Mouse (Mus musculus) midbrain, embryonic 15.5 days (tissue): ENCODE data around the gene Iqcn. TPM values are rescaled to one million over a fixed set of nuclear protein-coding genes. Genes with fewer than 3 reads are reported as not detected.

Source experiments
- ATAC-seq: fragments of 200-750 bp; cut with Nextera tagmentation; replicated peaks from 2 replicates; pipeline ENCODE4 v1.8.0; 2017; ENCODE audit warnings: moderate TSS enrichment
- H3K27ac ChIP-seq: fragments of 300-500 bp; sonication (generic); 2 replicates; pipeline ENCODE4 v1.5.1; 2015; ENCODE audit warnings: mild to moderate bottlenecking, inconsistent platforms
- H3K27me3 ChIP-seq: fragments of 300-500 bp; sonication (generic); replicated peaks from 2 replicates; pipeline ENCODE4 v1.6.1; 2015; ENCODE audit warnings: inconsistent platforms
- H3K36me3 ChIP-seq: fragments of 300-500 bp; sonication (generic); replicated peaks from 2 replicates; pipeline ENCODE4 v1.6.1; 2015; ENCODE audit warnings: inconsistent platforms
- H3K4me1 ChIP-seq: fragments of 300-500 bp; sonication (generic); 2 replicates; pipeline ENCODE4 v1.6.1; 2015; ENCODE audit warnings: inconsistent platforms
- H3K4me2 ChIP-seq: fragments of 300-500 bp; sonication (generic); 2 replicates; pipeline ENCODE4 v1.6.1; 2015; ENCODE audit warnings: inconsistent platforms, mild to moderate bottlenecking, moderate library complexity
- H3K4me3 ChIP-seq: fragments of 300-500 bp; sonication (generic); 2 replicates; pipeline ENCODE4 v1.5.1; 2015; ENCODE audit warnings: mild to moderate bottlenecking, inconsistent platforms
- H3K9ac ChIP-seq: fragments of 300-500 bp; sonication (generic); 2 replicates; pipeline ENCODE4 v1.6.1; 2015; ENCODE audit warnings: mild to moderate bottlenecking, inconsistent platforms
- H3K9me3 ChIP-seq: fragments of 300-500 bp; sonication (generic); 2 replicates; pipeline ENCODE4 v1.6.1; 2016; ENCODE audit warnings: inconsistent platforms
- WGBS: fragments of 180-500 bp; shearing (Covaris S2); methylation state at CpG from one replicate; pipeline ENCODE4 v1.1.7; 2015; ENCODE audit warnings: mixed read lengths; 5-methylcytosine and 5-hydroxymethylcytosine counted together
- polyA plus RNA-seq: library from polyadenylated mRNA; unstranded; fragments of >200 nt; fragmentation: Nextera tagmentation; extraction: Ambion mirVana; gene quantifications from 2 replicates; pipeline ENCODE4 v1.2.1, GENCODE M21; 2015

Gene Iqcn
- polyA plus RNA-seq, 1 experiment from 2014 or later, result 0.05 TPM

- H3K4me3 ChIP-seq, result no peak overlapping the region
- no peaks in the 10 kb centered on the region for H3K36me3 ChIP-seq
- 63% methylated on average over 5 of the region's 5 CpGs for WGBS
- no peaks in the 10 kb centered on the region for H3K4me1 ChIP-seq
- no peaks in the 10 kb centered on the region for H3K27me3 ChIP-seq
- H3K27ac ChIP-seq, result no peak overlapping the region
- no peak overlapping the region for H3K9ac ChIP-seq
- ATAC-seq, result no peak
- no peak overlapping the region for H3K4me2 ChIP-seq
- no peaks in the 10 kb centered on the region for H3K9me3 ChIP-seq
These were observed 36.2 kb upstream of the Iqcn start for GRCm38 (mm10) chr8:70667071-70667470.

GRCm38 (mm10) chr8:70671615-70672324 lies 31.5 kb upstream of the Iqcn start:
- H3K9ac ChIP-seq, result no peak overlapping the region
- no peak overlapping the region for H3K4me2 ChIP-seq
- no peaks in the 10 kb centered on the region for H3K27me3 ChIP-seq
- peak overlapping the region; percentile 98 for H3K27ac ChIP-seq
- H3K4me1 ChIP-seq, result peaks cover 21% of the 10 kb centered on the region
- WGBS, result 57% methylated on average over 10 of the region's 10 CpGs
- no peak overlapping the region for H3K4me3 ChIP-seq
- no peaks in the 10 kb centered on the region for H3K9me3 ChIP-seq
- H3K36me3 ChIP-seq, result no peaks in the 10 kb centered on the region
- no peak for ATAC-seq

DNA sequence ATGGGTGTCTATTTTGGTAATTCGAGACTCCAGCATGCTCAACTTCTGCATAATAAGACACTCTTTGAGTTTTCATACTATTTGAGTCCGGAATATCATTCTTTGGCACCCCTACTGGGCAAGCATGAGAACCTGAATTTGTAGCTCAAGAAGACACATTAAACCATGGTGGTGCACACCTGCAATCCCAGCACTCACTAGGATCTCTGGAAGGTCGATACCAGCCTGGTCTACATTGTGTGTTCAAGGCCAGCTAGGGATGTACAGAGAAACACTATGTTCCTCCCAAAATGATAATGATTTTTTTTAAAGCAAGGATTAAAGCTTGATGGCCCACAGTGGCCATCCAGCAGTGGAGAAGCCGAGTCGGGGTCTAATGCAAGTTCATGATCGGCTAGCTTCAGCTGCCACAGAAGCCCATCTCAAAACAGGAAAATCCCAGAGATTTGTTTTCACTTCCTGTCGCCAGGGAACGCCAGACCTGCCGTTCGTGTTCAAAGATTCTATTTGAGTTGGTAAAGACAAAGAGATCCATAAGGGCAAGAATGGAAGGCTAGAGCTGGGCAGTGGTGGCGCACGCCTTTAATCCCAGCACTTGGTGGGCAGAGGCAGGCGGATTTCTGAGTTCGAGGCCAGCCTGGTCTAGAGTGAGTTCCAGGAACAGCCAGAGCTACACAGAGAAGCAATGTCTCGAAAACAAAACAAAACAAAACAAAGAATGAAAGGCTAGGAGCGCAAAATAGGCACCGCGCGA lies 30.8 kb upstream of the Iqcn start:
- Histone ChIP-seq H3K4me3 (peak overlapping the region; percentile 57), H3K4me2 (peak overlapping the region; percentile 53), H3K9ac (peak overlapping the region; percentile 48), H3K27ac (peak overlapping the region; percentile 98), H3K4me1 (peaks cover 21% of the 10 kb centered on the region), H3K9me3 (no peaks in the 10 kb centered on the region), H3K27me3 (no peaks in the 10 kb centered on the region), H3K36me3 (no peaks in the 10 kb centered on the region)
- no peak for ATAC-seq
- WGBS, result 38% methylated on average over 19 of the region's 19 CpGs

DNA sequence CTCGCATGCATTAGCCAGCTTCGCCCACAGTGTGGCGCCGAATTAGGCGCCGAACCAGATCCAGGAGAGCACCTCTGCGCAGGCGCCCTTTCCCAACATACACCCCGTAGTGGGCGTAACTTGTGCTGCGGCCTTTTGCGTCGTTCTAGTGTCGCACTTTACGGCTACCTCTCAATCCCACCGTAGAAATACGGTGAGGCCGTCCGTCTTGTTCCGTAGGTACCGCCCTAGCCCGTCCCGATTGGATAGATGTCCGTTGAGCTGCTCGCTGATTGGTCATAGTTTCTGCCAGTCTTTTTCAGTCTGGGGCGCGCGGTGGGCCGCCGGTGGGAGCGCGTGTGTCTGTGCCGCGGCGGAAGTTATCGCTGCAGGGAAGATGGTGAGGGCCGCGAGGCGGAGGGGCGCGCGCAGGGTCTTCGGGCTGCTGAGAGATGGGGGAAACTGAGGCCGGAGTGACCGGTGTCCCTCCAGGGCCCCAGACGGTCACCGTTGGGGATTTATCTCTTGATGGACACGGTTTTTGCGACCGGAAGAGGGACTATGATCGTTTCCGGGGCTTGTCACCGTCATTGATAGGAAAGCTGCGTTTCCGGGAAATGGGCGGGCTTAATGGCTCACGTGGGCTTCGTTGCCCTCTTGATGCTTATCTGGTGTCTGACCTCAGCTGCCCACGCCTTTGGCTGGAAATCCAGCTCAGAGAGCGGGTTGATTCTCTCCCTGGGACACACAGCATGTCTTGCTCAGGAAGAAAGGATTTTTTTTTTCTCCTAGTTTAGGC lies 30.0 kb upstream of the Iqcn start, which contains the start of gene Lsm4:
Lsm4 (plus strand) TSS at position 170 of the 778 bp plus-strand sequence.
- peak within 1 kb of the TSS; percentile 57 for H3K4me3 ChIP-seq
- peaks cover 21% of the 10 kb centered on the region for H3K4me1 ChIP-seq
- peak within 1 kb of the TSS; percentile 98 for H3K27ac ChIP-seq
- 0 out of 2 replicates have a peak, but pooled peaks cover 1% of the 10 kb centered on the region for H3K36me3 ChIP-seq
- no peaks in the 10 kb centered on the region for H3K27me3 ChIP-seq
- H3K9me3 ChIP-seq, result no peaks in the 10 kb centered on the region
- peak within 1 kb of the TSS; percentile 58 for H3K9ac ChIP-seq
- ATAC-seq, result peak; percentile 97
- peak within 1 kb of the TSS; percentile 77 for H3K4me2 ChIP-seq
- under 1% methylated on average over 60 of the region's 60 CpGs for WGBS

DNA sequence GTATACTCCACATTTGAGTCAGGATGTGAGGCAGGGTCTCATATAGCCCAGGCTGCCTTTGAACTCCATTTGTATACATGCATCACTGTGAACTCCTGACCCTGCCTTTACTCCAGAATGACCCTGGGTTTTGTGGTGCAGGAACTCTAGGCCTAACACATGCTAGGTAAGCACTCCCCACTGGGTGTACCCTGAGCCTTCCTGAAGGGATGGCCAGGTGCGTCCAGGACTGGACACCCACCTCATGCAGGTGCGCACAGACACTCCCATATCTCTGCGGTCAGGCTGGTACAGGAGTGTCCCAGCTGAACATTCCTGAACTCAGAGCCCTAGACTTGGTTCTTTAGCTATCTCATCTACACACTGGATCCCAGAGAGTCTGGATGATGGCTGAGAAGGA lies 29.1 kb upstream of the Iqcn start:
- H3K9ac ChIP-seq, result peak overlapping the region; percentile 58
- WGBS, result 96% methylated on average over 3 of the region's 3 CpGs
- peaks cover 9% of the 10 kb centered on the region; the same call in 1 of the 2 replicates for H3K36me3 ChIP-seq
- no peaks in the 10 kb centered on the region for H3K27me3 ChIP-seq
- peak overlapping the region; percentile 98 for H3K27ac ChIP-seq
- peak; percentile 6 for ATAC-seq
- H3K4me3 ChIP-seq, result peak overlapping the region; percentile 57
- peaks cover 21% of the 10 kb centered on the region for H3K4me1 ChIP-seq
- H3K9me3 ChIP-seq, result no peaks in the 10 kb centered on the region
- peak overlapping the region; percentile 77 for H3K4me2 ChIP-seq

- Histone ChIP-seq H3K4me1 (peaks cover 21% of the 10 kb centered on the region), H3K27ac (peak overlapping the region; percentile 98; the same call in 1 of the 2 replicates), H3K4me3 (no peak overlapping the region), H3K27me3 (no peaks in the 10 kb centered on the region), H3K9me3 (no peaks in the 10 kb centered on the region), H3K9ac (peak overlapping the region; percentile 58), H3K4me2 (0 out of 2 replicates have a peak overlapping the region, but pooled peaks have one; percentile 77), H3K36me3 (peaks cover 13% of the 10 kb centered on the region; the same call in 1 of the 2 replicates)
- ATAC-seq, result no peak
- WGBS, result 88% methylated on average over 4 of the region's 4 CpGs
These were observed 28.5 kb upstream of the Iqcn start for GRCm38 (mm10) chr8:70674716-70675115.

DNA sequence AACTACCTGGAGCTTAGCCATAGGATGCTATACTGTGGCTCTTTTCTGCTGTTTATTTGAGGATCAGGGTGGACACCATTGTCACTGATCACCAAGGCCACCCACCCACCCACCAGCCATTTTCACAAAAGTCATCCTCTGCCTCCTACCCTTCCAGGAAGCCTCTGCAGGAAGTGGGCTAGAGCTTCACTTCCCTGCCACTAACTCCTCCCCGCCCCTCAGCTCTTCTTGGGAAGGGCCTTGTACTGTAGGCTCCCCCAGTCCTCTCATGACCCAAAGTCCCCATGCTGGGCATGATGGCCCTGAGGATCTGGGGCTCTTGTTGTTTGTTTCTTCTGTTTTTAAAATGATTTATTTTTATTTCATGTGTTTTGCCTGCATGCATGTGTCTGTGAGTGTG lies 27.9 kb upstream of the Iqcn start:
- no peak for ATAC-seq
- Histone ChIP-seq H3K4me1 (peaks cover 21% of the 10 kb centered on the region), H3K27ac (no peak overlapping the region), H3K36me3 (peaks cover 13% of the 10 kb centered on the region; the same call in 1 of the 2 replicates), H3K9me3 (no peaks in the 10 kb centered on the region), H3K27me3 (no peaks in the 10 kb centered on the region), H3K4me3 (no peak overlapping the region), H3K9ac (no peak overlapping the region), H3K4me2 (no peak overlapping the region)
- 85% methylated on average over 1 of the region's 1 CpGs for WGBS

DNA sequence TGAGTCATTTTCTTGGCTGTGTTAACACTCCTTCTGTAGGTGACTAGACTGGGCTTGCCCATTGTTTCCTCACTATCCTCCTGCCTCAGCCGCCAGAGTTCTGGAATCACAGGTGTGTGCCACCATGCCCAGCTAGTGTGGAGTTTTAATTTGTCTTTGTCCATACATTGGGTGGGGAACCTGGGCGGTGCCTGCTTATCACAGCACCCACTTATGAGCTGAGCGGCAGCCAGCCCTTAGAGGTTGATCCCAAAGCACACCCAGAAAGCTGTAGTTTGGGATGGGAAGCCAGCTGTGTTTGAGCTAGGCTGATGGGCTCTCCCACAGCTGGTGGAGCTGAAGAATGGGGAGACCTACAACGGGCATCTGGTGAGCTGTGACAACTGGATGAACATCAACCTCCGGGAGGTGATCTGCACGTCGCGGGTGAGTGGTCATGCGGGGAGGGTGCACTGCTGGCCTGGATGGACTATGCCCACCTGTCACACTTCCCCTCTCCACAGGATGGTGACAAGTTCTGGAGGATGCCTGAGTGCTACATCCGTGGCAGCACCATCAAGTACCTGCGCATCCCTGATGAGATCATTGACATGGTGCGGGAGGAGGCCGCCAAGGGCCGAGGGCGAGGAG lies 25.7 kb upstream of the Iqcn start:
- no peaks in the 10 kb centered on the region for H3K27me3 ChIP-seq
- H3K27ac ChIP-seq, result no peak overlapping the region
- no peak overlapping the region for H3K4me2 ChIP-seq
- no peak overlapping the region for H3K9ac ChIP-seq
- peaks cover 13% of the 10 kb centered on the region; the same call in 1 of the 2 replicates for H3K36me3 ChIP-seq
- ATAC-seq, result no peak
- 93% methylated on average over 15 of the region's 15 CpGs for WGBS
- no peaks in the 10 kb centered on the region for H3K9me3 ChIP-seq
- H3K4me1 ChIP-seq, result peaks cover 16% of the 10 kb centered on the region
- no peak overlapping the region for H3K4me3 ChIP-seq

- Histone ChIP-seq H3K4me3 (no peak overlapping the region), H3K4me1 (peaks cover 14% of the 10 kb centered on the region), H3K4me2 (no peak overlapping the region), H3K27me3 (no peaks in the 10 kb centered on the region), H3K27ac (no peak overlapping the region), H3K9ac (no peak overlapping the region), H3K9me3 (no peaks in the 10 kb centered on the region), H3K36me3 (peaks cover 13% of the 10 kb centered on the region; the same call in 1 of the 2 replicates)
- no peak for ATAC-seq
These were observed 24.6 kb upstream of the Iqcn start for GRCm38 (mm10) chr8:70678679-70679078.

- no peaks in the 10 kb centered on the region for H3K9me3 ChIP-seq
- no peaks in the 10 kb centered on the region for H3K27me3 ChIP-seq
- H3K4me3 ChIP-seq, result no peak overlapping the region
- peaks cover 10% of the 10 kb centered on the region for H3K4me1 ChIP-seq
- ATAC-seq, result no peak
- 96% methylated on average over 4 of the region's 4 CpGs for WGBS
- H3K36me3 ChIP-seq, result peaks cover 13% of the 10 kb centered on the region; the same call in 1 of the 2 replicates
- H3K4me2 ChIP-seq, result no peak overlapping the region
- no peak overlapping the region for H3K9ac ChIP-seq
- H3K27ac ChIP-seq, result no peak overlapping the region
These were observed 23.9 kb upstream of the Iqcn start for GRCm38 (mm10) chr8:70679404-70679803.

GRCm38 (mm10) chr8:70680039-70680438 lies 23.2 kb upstream of the Iqcn start:
- H3K27me3 ChIP-seq, result no peaks in the 10 kb centered on the region
- WGBS, result 88% methylated on average over 3 of the region's 3 CpGs

More at GRCm38 (mm10) chr8:70680039-70680438, 23.2 kb upstream of the Iqcn start:
- Histone ChIP-seq H3K4me3 (no peak overlapping the region), H3K9me3 (no peaks in the 10 kb centered on the region), H3K36me3 (peaks cover 13% of the 10 kb centered on the region; the same call in 1 of the 2 replicates), H3K27ac (no peak overlapping the region), H3K9ac (no peak overlapping the region), H3K4me2 (no peak overlapping the region), H3K4me1 (peaks cover 5% of the 10 kb centered on the region)
- ATAC-seq, result no peak
